Mouse (Mus musculus): Measurements from ENCODE around the gene Endog.
A peak's percentile ranks its signal among the peaks of the same experiment; 100 is the strongest.
"Not testable (repeated sequence)": the region's sequence is repeated elsewhere in the genome, so short reads cannot be mapped to it uniquely, and the experiment has no call there.

The Endog gene

GRCm38 (mm10) chr2:30166677-30167076 is 4.6 kb upstream of the Endog start:
- DNase-seq (ENCODE audit: low read depth), result peak; percentile 54

GRCm38 (mm10) chr2:30171997-30172382 is 697 bp downstream of the Endog start:
- no peak for DNase-seq (ENCODE audit: low read depth)

- DNase-seq (ENCODE audit: low read depth), result peak; percentile 62
Measured at GRCm38 (mm10) chr2:30173541-30174240, 2.4 kb downstream of the Endog start.

- no peak for DNase-seq (ENCODE audit: low read depth)
Measured at GRCm38 (mm10) chr2:30175897-30176296, 4.6 kb downstream of the Endog start.

- DNase-seq (ENCODE audit: low read depth), result no peak
Measured at GRCm38 (mm10) chr2:30176561-30176960, 5.3 kb downstream of the Endog start.

- peak; percentile 98 for DNase-seq (ENCODE audit: low read depth)
Measured at GRCm38 (mm10) chr2:30177700-30178675, 6.7 kb downstream of the Endog start, which contains the start of gene Spout1. Spout1 (minus strand) TSS chr2:30178459.

- DNase-seq (ENCODE audit: low read depth), result not testable (repeated sequence)
Measured at GRCm38 (mm10) chr2:30178711-30179110, 7.4 kb downstream of the Endog start.

- DNase-seq (ENCODE audit: low read depth), result no peak
Measured at GRCm38 (mm10) chr2:30182424-30182823, 11.1 kb downstream of the Endog start.

- DNase-seq (ENCODE audit: low read depth), result no peak
Measured at GRCm38 (mm10) chr2:30183721-30184120, 12.4 kb downstream of the Endog start.

- no peak for DNase-seq (ENCODE audit: low read depth)
Measured at GRCm38 (mm10) chr2:30185276-30185675, 14.0 kb downstream of the Endog start.

GRCm38 (mm10) chr2:30185681-30186080 is 14.4 kb downstream of the Endog start:
- DNase-seq (ENCODE audit: low read depth), result no peak

GRCm38 (mm10) chr2:30191790-30192580 is 20.7 kb downstream of the Endog start:
- DNase-seq (ENCODE audit: low read depth), result no peak

- no peak for DNase-seq (ENCODE audit: low read depth)
Measured at GRCm38 (mm10) chr2:30194656-30195055, 23.4 kb downstream of the Endog start.

- DNase-seq (ENCODE audit: low read depth), result no peak
Measured at GRCm38 (mm10) chr2:30198021-30198420, 26.7 kb downstream of the Endog start.

GRCm38 (mm10) chr2:30199984-30200383 is 28.7 kb downstream of the Endog start:
- DNase-seq (ENCODE audit: low read depth), result no peak

- no peak for DNase-seq (ENCODE audit: low read depth)
Measured at GRCm38 (mm10) chr2:30200388-30200925, 29.2 kb downstream of the Endog start.

- DNase-seq (ENCODE audit: low read depth), result peak; percentile 62
Measured at GRCm38 (mm10) chr2:30203439-30203838, 32.1 kb downstream of the Endog start.

- no peak for DNase-seq (ENCODE audit: low read depth)
Measured at GRCm38 (mm10) chr2:30205255-30205628, 33.9 kb downstream of the Endog start.

- peak; percentile 89 for DNase-seq (ENCODE audit: low read depth)
Measured at GRCm38 (mm10) chr2:30205629-30206357, 34.5 kb downstream of the Endog start, which contains the start of gene Kyat1. Kyat1 (minus strand) TSS chr2:30205847.

- DNase-seq (ENCODE audit: low read depth), result no peak
Measured at GRCm38 (mm10) chr2:30207401-30207800, 36.1 kb downstream of the Endog start.

- no peak for DNase-seq (ENCODE audit: low read depth)
Measured at GRCm38 (mm10) chr2:30207886-30208285, 36.6 kb downstream of the Endog start.

Measured in NIH3T3 (cell line).